Mouse (Mus musculus) midbrain, embryonic 12.5 days (tissue): ENCODE measurements around the gene Tmem108. TPM values are rescaled to one million over a fixed set of nuclear protein-coding genes. Genes with fewer than 3 reads are reported as not detected.
"Not testable (repeated sequence)": the region's sequence is repeated elsewhere in the genome, so short reads cannot be mapped to it uniquely, and the experiment has no call there.

Source experiments
- ATAC-seq: fragments of 200-750 bp; cut with Nextera tagmentation; 2 replicates; pipeline ENCODE4 v1.8.0; 2017; ENCODE audit warnings: low read depth, moderate TSS enrichment, moderate library complexity; ENCODE audit not compliant: low FRiP score
- H3K27ac ChIP-seq: fragments of 300-500 bp; sonication (generic); replicated peaks from 2 replicates; pipeline ENCODE4 v1.5.1; 2016; ENCODE audit warnings: mild to moderate bottlenecking
- H3K27me3 ChIP-seq: fragments of 300-500 bp; sonication (generic); 2 replicates; pipeline ENCODE4 v1.6.1; 2016; ENCODE audit warnings: mild to moderate bottlenecking
- H3K36me3 ChIP-seq: fragments of 300-500 bp; sonication (generic); 2 replicates; pipeline ENCODE4 v1.6.1; 2016
- H3K4me1 ChIP-seq: fragments of 300-500 bp; sonication (generic); 2 replicates; pipeline ENCODE4 v1.6.1; 2016
- H3K4me2 ChIP-seq: fragments of 300-500 bp; sonication (generic); replicated peaks from 2 replicates; pipeline ENCODE4 v1.6.1; 2016; ENCODE audit warnings: mild to moderate bottlenecking, moderate library complexity
- H3K4me3 ChIP-seq: fragments of 300-500 bp; sonication (generic); 2 replicates; pipeline ENCODE4 v1.5.1; 2016; ENCODE audit warnings: mild to moderate bottlenecking
- H3K9ac ChIP-seq: fragments of 300-500 bp; sonication (generic); replicated peaks from 2 replicates; pipeline ENCODE4 v1.6.1; 2016; ENCODE audit warnings: mild to moderate bottlenecking, moderate library complexity
- H3K9me3 ChIP-seq: fragments of 300-500 bp; sonication (generic); 2 replicates; pipeline ENCODE4 v1.6.1; 2016; ENCODE audit warnings: mild to moderate bottlenecking
- WGBS: fragments of 180-500 bp; shearing (Covaris S2); methylation state at CpG from one replicate; pipeline ENCODE4 v1.1.7; 2016; 5-methylcytosine and 5-hydroxymethylcytosine counted together
- polyA plus RNA-seq: library from polyadenylated mRNA; unstranded; fragments of >200 nt; fragmentation: Nextera tagmentation; extraction: Ambion mirVana; gene quantifications from 2 replicates; pipeline ENCODE4 v1.2.1, GENCODE M21; 2016

Gene Tmem108
- polyA plus RNA-seq, 1 experiment from 2014 or later = 14.0 TPM

DNA sequence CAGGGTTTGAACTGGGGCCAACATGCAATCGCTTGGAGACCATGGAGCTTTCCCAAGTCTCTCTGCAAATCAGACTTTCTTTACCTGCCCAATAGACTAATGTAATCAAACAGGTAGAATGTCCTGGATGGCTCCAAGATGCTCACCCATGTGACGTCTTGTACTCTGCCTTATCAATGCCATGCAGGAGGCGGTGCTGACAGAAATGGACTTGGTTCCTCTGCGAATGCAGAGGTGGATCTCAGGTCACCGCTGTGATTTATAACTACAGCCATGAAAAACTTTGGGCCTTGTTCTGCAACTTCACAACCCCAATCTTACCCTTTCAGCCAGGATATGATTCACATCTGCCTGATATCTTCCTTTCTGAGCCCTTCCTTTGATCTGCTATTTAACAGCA is 83.8 kb downstream of the Tmem108 start:
- 88% methylated on average over 5 of the region's 5 CpGs for whole genome bisulfite sequencing
- Histone ChIP-seq H3K27ac (no peak overlapping the region), H3K9ac (no peak overlapping the region), H3K27me3 (no peaks in the 10 kb centered on the region), H3K9me3 (no peaks in the 10 kb centered on the region), H3K36me3 (no peaks in the 10 kb centered on the region), H3K4me1 (peaks cover 12% of the 10 kb centered on the region; the same call in 1 of the 2 replicates), H3K4me3 (no peak overlapping the region), H3K4me2 (no peak overlapping the region)
- ATAC-seq = no peak

DNA sequence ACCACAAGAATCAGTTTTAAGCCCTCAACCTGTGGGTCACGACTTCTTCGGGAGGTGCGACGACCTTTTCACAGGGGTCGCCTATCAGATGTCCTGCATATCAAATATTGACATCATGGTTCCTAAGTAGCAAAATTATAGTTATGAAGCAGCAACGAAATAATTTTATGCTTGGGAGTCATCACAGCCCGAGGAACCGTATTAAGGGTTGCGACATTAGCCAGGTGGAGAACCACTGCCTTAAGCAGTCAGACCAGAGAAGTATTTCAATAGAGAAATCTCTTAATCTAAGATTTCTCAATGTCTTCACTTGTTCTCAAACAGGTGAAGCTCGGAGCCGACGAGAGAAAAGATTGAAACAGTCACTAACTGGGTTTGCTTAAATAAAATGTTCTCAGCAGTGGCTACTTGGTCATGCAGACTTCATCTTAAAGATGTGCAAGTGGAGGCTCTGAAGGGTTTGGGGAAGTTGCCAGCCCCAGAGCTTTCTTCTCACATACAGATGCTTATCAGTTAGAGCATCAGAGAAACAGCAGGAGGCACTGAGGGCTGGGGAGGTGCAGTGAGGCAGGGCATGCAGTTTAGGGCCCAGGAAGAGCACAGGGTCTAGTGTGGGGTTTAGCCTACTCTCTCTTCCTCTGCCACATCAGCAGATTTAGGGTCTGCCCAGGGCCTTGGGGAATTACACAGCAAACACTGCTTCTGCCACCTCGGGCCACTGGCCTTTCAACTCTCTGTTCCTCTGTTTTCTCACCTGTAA is 85.7 kb downstream of the Tmem108 start:
- Histone ChIP-seq H3K36me3 (no peaks in the 10 kb centered on the region), H3K9ac (no peak overlapping the region), H3K4me2 (no peak overlapping the region), H3K27ac (no peak overlapping the region), H3K27me3 (no peaks in the 10 kb centered on the region), H3K9me3 (no peaks in the 10 kb centered on the region), H3K4me3 (no peak overlapping the region), H3K4me1 (peaks cover 12% of the 10 kb centered on the region; the same call in 1 of the 2 replicates)
- no peak for ATAC-seq
- WGBS = 85% methylated on average over 13 of the region's 13 CpGs

DNA sequence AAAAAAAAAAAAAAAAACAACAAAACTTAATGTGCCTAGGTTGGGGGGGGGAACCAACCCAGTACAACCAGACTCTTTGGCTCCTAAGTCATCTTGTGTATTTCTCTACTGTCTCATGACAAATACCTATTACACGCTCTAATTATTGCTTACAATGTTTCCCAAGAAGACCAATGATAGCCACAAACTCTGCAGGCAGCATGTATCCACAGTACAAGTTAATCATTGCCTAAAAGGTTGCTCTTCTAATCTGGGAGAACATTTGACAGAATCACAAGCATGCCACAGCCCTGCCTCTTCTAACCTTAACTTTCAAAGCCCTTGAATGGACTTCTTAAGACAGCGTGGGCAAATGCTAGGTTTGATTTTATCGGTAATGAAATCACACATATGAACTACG is 88.8 kb downstream of the Tmem108 start:
- 92% methylated on average over 4 of the region's 4 CpGs for WGBS
- Histone ChIP-seq H3K9ac (no peak overlapping the region), H3K4me2 (no peak overlapping the region), H3K27me3 (no peaks in the 10 kb centered on the region), H3K4me1 (no peaks in the 10 kb centered on the region), H3K4me3 (no peak overlapping the region), H3K27ac (no peak overlapping the region), H3K36me3 (no peaks in the 10 kb centered on the region), H3K9me3 (no peaks in the 10 kb centered on the region)
- ATAC-seq = no peak

DNA sequence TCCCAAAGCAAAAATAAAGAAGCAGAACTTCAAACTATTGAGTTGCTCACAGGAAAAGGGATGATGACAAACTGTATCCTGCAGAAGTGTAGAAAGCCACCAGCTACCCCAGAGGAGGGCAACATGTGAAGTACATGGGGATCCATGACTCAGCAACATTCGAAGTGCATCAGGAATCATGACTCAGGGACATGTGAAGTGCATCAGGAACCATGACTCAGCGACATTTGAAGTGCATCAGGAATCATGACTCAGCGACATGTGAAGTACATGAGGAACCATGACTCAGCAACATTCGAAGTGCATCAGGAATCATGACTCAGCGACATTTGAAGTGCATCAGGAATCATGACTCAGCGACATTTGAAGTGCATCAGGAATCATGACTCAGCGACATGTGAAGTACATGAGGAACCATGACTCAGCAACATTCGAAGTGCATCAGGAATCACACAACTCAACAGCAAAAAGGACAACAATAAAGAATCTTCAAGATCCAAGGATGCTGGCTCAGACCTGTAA is 91.0 kb downstream of the Tmem108 start:
- H3K4me1 ChIP-seq, H3K9me3 ChIP-seq, H3K9ac ChIP-seq, H3K36me3 ChIP-seq, H3K4me2 ChIP-seq, H3K27me3 ChIP-seq, ATAC-seq, H3K4me3 ChIP-seq, H3K27ac ChIP-seq: not testable (repeated sequence)
- WGBS = 95% methylated on average over 8 of the region's 8 CpGs

DNA sequence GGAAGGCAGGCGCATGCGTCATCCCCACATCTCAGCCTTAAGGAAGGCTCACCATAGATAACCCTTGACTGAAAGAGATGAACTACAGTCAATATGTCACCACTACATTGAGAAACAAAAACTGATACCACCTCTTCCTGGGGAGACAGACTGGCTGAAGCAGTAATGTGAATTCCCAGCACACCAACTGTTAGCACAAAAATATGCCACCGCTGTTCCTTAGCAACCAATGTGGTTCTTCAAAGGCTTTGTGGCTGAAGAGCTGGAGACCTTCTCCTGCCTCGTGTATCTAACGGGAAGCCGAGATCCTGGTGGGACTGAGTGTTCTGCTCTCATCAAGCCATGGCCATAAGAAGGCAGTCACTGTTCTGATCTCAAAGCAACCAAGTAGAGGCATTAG is 92.8 kb downstream of the Tmem108 start:
- 79% methylated on average over 6 of the region's 6 CpGs for WGBS
- Histone ChIP-seq H3K9me3 (no peaks in the 10 kb centered on the region), H3K27ac (no peak overlapping the region), H3K27me3 (no peaks in the 10 kb centered on the region), H3K4me3 (no peak overlapping the region), H3K36me3 (no peaks in the 10 kb centered on the region), H3K4me2 (no peak overlapping the region), H3K4me1 (0 out of 2 replicates have a peak, but pooled peaks cover 4% of the 10 kb centered on the region), H3K9ac (no peak overlapping the region)
- no peak for ATAC-seq

DNA sequence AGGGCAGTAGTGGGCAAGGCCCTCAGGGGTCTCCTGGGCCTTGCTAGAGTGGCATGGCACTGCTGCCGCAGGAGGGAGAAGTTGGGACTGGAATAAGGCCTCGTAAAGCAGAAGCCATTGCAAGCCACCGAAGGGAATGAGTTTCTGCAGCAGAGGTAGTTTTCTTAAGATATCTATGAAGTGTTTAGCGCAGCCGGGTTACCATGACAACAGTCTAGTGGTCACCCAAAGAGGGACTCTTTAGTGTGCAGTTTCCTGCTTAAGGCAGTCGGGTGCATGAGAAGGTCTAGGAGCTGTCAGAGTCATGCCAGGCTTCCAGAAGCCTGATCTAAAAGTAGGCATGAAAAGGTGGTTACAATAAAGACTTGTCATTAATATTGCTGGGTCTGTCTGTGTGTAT is 95.8 kb downstream of the Tmem108 start:
- ATAC-seq = no peak
- WGBS = 90% methylated on average over 6 of the region's 6 CpGs
- Histone ChIP-seq H3K27ac (no peak overlapping the region), H3K9me3 (no peaks in the 10 kb centered on the region), H3K9ac (no peak overlapping the region), H3K4me1 (0 out of 2 replicates have a peak, but pooled peaks cover 4% of the 10 kb centered on the region), H3K36me3 (no peaks in the 10 kb centered on the region), H3K4me2 (no peak overlapping the region), H3K4me3 (no peak overlapping the region), H3K27me3 (no peaks in the 10 kb centered on the region)

DNA sequence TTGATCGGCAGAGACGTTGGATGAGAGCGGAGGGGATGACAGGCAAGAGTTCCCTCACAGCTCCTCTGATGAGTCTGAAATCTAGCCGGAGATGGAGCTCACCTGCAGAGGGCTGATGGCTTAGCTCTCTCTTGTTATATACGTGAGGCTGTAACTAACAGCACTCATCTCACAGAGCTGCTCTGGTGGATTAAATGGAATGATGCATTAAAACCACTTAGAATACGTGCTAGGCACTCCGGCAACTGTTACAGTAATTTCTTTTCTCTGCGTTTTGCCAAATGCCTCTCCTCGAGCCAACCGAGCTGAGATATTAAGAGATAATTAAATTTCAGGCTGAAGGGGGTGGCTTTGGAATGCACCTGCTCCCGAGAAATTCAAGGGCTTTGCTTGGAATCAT is 97.5 kb downstream of the Tmem108 start:
- Histone ChIP-seq H3K4me2 (no peak overlapping the region), H3K27ac (0 out of 2 replicates have a peak overlapping the region, but pooled peaks have one; percentile 27), H3K4me3 (no peak overlapping the region), H3K9me3 (no peaks in the 10 kb centered on the region), H3K36me3 (no peaks in the 10 kb centered on the region), H3K27me3 (no peaks in the 10 kb centered on the region), H3K4me1 (0 out of 2 replicates have a peak, but pooled peaks cover 4% of the 10 kb centered on the region), H3K9ac (no peak overlapping the region)
- 79% methylated on average over 11 of the region's 11 CpGs for WGBS
- ATAC-seq = no peak

DNA sequence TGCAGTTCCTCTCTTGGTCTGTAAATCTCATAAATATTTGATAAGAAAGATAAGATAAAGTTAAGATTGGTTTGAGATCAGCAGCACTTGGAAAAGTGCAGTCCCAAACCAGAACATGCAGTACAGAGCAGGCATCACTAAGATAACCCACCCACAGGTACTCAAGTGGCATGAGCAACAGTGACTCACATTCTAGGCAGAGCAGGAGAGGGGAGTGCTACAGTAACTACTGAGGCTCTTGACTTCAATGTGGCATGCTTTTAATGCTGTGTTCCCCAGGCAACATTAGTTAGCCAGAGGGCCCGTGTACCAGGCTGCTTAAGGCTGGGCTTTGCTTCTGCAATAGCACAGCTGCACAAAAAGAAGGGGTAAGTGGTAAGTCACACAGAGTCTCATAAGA is 99.8 kb downstream of the Tmem108 start:
- no peak overlapping the region for H3K4me2 ChIP-seq
- 70% methylated on average over 1 of the region's 1 CpGs for WGBS
- ATAC-seq = no peak

DNA sequence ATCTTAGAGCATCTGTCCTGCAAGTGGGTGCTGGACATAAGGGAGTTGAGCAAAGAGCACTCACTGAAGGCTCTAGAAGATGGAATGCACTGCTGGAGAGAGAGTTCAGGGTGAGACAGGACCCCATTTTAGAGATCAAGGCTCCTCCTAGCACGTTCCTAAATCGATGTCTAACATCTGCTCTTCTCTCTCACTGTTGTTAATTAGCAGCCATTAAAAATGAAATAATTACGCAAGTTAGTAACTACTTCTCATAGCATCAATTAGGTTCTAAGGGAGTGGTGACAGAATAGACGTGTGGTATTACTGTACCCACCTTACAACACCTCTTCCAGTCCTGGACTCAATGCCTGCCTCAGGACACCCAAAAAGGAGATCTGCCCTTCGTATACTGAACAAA is 103.7 kb downstream of the Tmem108 start:
- Histone ChIP-seq H3K27ac (peak overlapping the region; percentile 12), H3K9me3 (no peaks in the 10 kb centered on the region), H3K9ac (no peak overlapping the region), H3K36me3 (no peaks in the 10 kb centered on the region), H3K27me3 (no peaks in the 10 kb centered on the region), H3K4me1 (peaks cover 44% of the 10 kb centered on the region), H3K4me3 (no peak overlapping the region), H3K4me2 (no peak overlapping the region)
- WGBS = 78% methylated on average over 5 of the region's 5 CpGs
- ATAC-seq = no peak

More for the DNA sequence above, 99.8 kb downstream of the Tmem108 start:
- no peak overlapping the region for H3K4me3 ChIP-seq
- H3K27me3 ChIP-seq = no peaks in the 10 kb centered on the region
- H3K4me1 ChIP-seq = peaks cover 15% of the 10 kb centered on the region
- no peaks in the 10 kb centered on the region for H3K9me3 ChIP-seq
- H3K9ac ChIP-seq = no peak overlapping the region
- no peaks in the 10 kb centered on the region for H3K36me3 ChIP-seq
- no peak overlapping the region for H3K27ac ChIP-seq

DNA sequence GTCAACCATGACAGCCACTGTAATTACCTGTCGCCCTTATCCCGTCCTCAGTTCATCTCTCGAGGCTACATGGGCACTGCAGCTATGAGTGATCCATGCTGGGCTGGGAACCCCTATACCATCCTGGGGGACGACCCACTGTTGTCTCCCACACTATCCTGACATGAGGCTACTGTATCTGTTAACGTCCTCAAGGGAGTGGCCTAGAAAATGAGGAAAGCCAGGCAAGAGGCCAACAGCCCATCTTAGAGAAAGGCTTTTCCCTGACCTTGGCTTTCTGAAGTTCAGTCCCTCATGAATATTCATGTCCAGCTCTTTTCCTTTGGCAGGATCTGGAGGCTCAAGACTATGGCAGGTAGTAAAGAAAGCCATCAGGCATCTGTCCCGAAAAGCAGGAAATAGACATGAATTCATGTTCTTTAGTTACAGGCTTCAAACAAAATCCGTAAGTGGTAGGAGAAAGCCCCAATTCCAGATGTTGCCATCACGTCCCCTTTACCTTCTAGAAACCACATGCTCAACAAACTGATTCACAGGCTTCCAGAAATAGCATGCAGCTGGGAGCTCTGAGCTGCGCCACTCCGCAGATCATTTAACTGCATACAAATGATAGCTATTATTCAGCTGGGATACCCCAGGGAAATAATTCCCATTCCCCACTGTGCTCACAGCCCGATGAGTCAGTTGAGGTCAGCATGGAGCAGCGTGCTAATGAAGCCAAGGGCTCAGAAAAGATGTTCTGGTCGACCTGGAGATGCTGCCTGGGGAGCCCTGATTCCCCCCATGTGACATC is 104.3 kb downstream of the Tmem108 start:
- H3K36me3 ChIP-seq = no peaks in the 10 kb centered on the region
- no peaks in the 10 kb centered on the region for H3K27me3 ChIP-seq
- H3K27ac ChIP-seq = peak overlapping the region; percentile 12
- H3K4me3 ChIP-seq = no peak overlapping the region
- H3K9ac ChIP-seq = no peak overlapping the region
- H3K4me1 ChIP-seq = peaks cover 50% of the 10 kb centered on the region
- no peak overlapping the region for H3K4me2 ChIP-seq
- WGBS = 29% methylated on average over 13 of the region's 13 CpGs
- ATAC-seq = peak; percentile 58; the same call in 1 of the 2 replicates
- H3K9me3 ChIP-seq = no peaks in the 10 kb centered on the region

DNA sequence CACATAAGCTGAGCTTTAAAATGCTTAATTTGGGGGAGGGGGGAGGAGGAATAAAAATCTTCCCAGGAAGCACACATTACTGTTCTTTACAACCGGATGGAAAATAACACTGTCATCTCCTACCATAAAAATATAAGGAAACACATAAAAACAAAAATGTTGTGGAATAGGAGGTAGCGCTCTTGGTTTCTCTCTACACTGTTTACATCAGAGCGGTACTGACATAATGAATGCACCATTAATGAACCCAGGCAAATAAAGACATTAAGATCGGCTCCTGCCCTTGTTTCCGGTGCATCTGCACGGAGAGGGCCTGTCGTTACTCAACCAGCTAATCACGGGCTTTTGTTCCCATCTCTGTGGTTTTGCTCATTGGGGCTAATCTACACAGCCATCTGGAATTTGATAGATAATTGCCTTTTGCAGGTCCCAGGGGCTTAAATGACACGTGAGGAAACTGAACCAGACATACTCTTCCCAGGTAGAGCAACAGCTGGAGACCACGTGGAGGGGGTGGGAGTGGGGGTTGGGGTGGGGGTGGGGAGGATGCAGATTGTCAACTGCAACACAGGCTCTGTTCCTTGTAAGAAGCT is 107.5 kb downstream of the Tmem108 start:
- Histone ChIP-seq H3K4me2 (peak overlapping the region; percentile 25; the same call in 1 of the 2 replicates), H3K36me3 (no peaks in the 10 kb centered on the region), H3K27me3 (no peaks in the 10 kb centered on the region; the same call in 1 of the 2 replicates), H3K27ac (peak overlapping the region; percentile 64), H3K9me3 (no peaks in the 10 kb centered on the region), H3K9ac (no peak overlapping the region), H3K4me1 (peaks cover 61% of the 10 kb centered on the region), H3K4me3 (no peak overlapping the region)
- WGBS = 16% methylated on average over 10 of the region's 10 CpGs
- peak; percentile 78 for ATAC-seq
